ENCODE assay signal across 11 mouse cellular contexts in genomic region chr5:74252672-74253286, GRCm38 (mm10). TPM values are rescaled to one million over a fixed set of nuclear protein-coding genes. Genes with fewer than 3 reads are reported as not detected.
DNase-seq lines count a peak whose midpoint lies in the region; ATAC-seq and TF ChIP-seq lines count a peak whose summit lies in the region.
"Had no signal": no experiment of that assay in that cellular context is flagged by ENCODE, and none has a peak within 500 bp of the region (broad histone marks: within the 10 kb centered on the region; RNA-seq: fewer than 3 reads in every experiment).

No protein-coding gene starts in this region.

- TF ChIP-seq CTCF in midbrain, postnatal 0 days (IDR thresholded peaks at IDR 0.05) = no peak

- H3K4me3 ChIP-seq in midbrain, postnatal 0 days (ENCODE audit: low read depth, low read length) = no peak overlapping the region
- no peak overlapping the region for H3K4me3 ChIP-seq in midbrain, embryonic 11.5 days (ENCODE audit: low read depth, low read length)
- H3K4me3 ChIP-seq: liver, embryonic 15.5 days; myocyte had no signal

- no peak for ATAC-seq in midbrain, postnatal 0 days (ENCODE audit: low FRiP score)
- ATAC-seq in midbrain, embryonic 11.5 days (ENCODE audit: low FRiP score) = no peak
- ATAC-seq: intestine, embryonic 16.5 days had no signal

- H3K27me3 ChIP-seq in midbrain, postnatal 0 days (ENCODE audit: insufficient read depth, low read length) = no peaks in the 10 kb centered on the region
- no peaks in the 10 kb centered on the region for H3K27me3 ChIP-seq in midbrain, embryonic 11.5 days (ENCODE audit: control insufficient read depth, insufficient read depth, low read length)
- H3K27me3 ChIP-seq: liver, embryonic 15.5 days had no signal

- no peaks in the 10 kb centered on the region for H3K4me1 ChIP-seq in midbrain, postnatal 0 days (ENCODE audit: insufficient read depth, low read length)
- no peaks in the 10 kb centered on the region for H3K4me1 ChIP-seq in midbrain, embryonic 11.5 days (ENCODE audit: control insufficient read depth, insufficient read depth, low read length)

- H3K9ac ChIP-seq in midbrain, postnatal 0 days (replicated peaks; ENCODE audit: low read length, poor library complexity, severe bottlenecking) = no peak overlapping the region
- no peak overlapping the region for H3K9ac ChIP-seq in midbrain, embryonic 11.5 days (ENCODE audit: low read length)
- H3K9ac ChIP-seq: liver, embryonic 15.5 days had no signal

- H3K27ac ChIP-seq in midbrain, postnatal 0 days (ENCODE audit: low read depth, low read length) = no peak overlapping the region
- H3K27ac ChIP-seq in midbrain, embryonic 11.5 days (ENCODE audit: low read depth, low read length) = no peak overlapping the region
- H3K27ac ChIP-seq: liver, embryonic 15.5 days had no signal

- intact Hi-C loops in heart, postnatal 14 days (cut with DNase I) = loop anchor here (5.0 kb wide), 1 partner anchor 35 kb away; no protein-coding TSS in a partner anchor

- peak; percentile 81 for DNase-seq in heart, adult 11 months
- DNase-seq in heart, postnatal 14 days = no peak
- peak; percentile 54 for DNase-seq in midbrain, postnatal 0 days (ENCODE audit: low spot score)
- no peak for DNase-seq in midbrain, embryonic 11.5 days (ENCODE audit: low spot score, missing footprints)
- peak; percentile 40 for DNase-seq in layer of hippocampus, adult 9-10 months (ENCODE audit: low spot score)
- peak; percentile 72 for DNase-seq in right cerebral cortex, postnatal 25 days
- no peak for DNase-seq in gastrocnemius, postnatal 10 days
- DNase-seq in B cell, adult 2 months = no peak

- no peaks in the 10 kb centered on the region for H3K9me3 ChIP-seq in midbrain, postnatal 0 days (ENCODE audit: low read length)
- H3K9me3 ChIP-seq in midbrain, embryonic 11.5 days (ENCODE audit: control insufficient read depth, low read length) = no peaks in the 10 kb centered on the region
- H3K9me3 ChIP-seq: liver, embryonic 15.5 days had no signal

- 91% methylated on average over 6 of the region's 6 CpGs for WGBS in midbrain, postnatal 0 days
- 86% methylated on average over 6 of the region's 6 CpGs for WGBS in midbrain, embryonic 11.5 days

- no peaks in the 10 kb centered on the region for H3K36me3 ChIP-seq in midbrain, postnatal 0 days (ENCODE audit: insufficient read depth, low read length)
- no peaks in the 10 kb centered on the region for H3K36me3 ChIP-seq in midbrain, embryonic 11.5 days (ENCODE audit: control insufficient read depth, insufficient read depth, low read length)
- H3K36me3 ChIP-seq: liver, embryonic 15.5 days had no signal

- H3K4me2 ChIP-seq in midbrain, postnatal 0 days (ENCODE audit: low read depth, low read length, poor library complexity, severe bottlenecking) = no peak overlapping the region
- H3K4me2 ChIP-seq in midbrain, embryonic 11.5 days = no peak overlapping the region
- H3K4me2 ChIP-seq: liver, embryonic 15.5 days had no signal

RNA-seq across cellular contexts. Expression of gene Rasl11b, which starts 57.7 kb away (rescaled TPM):
- total RNA-seq in heart, postnatal 14 days (2021) = 10 to 100 TPM; 27.7 to 33.0 TPM
- 2.6 TPM in 2 replicates for total RNA-seq in midbrain, postnatal 0 days (2014; rRNA removed)
- polyA plus RNA-seq in midbrain, postnatal 0 days (2015; fragmentation: Nextera tagmentation; extraction: Ambion mirVana) = 9.2 and 10.6 TPM in 2 replicates
- polyA plus RNA-seq in midbrain, embryonic 11.5 days (2014; fragmentation: Nextera tagmentation; extraction: Ambion mirVana) = 27.0 and 29.0 TPM in 2 replicates
- 1 to 10 TPM; 6.3 to 8.1 TPM for total RNA-seq in gastrocnemius, postnatal 10 days (2021)

Comparison
In these comparisons a context has a peak if more than half of its experiments do, and no peak if none do; other contexts are left out.
1. DNase-seq: peak in heart, adult 11 months (single experiment), midbrain, postnatal 0 days (single experiment), layer of hippocampus, adult 9-10 months (single experiment) and right cerebral cortex, postnatal 25 days (single experiment); none in heart, postnatal 14 days (0 of 2), midbrain, embryonic 11.5 days (single experiment), gastrocnemius, postnatal 10 days (single experiment) and B cell, adult 2 months (0 of 2).